23 mouse cellular contexts compared by ENCODE assay signal in the genomic region with DNA sequence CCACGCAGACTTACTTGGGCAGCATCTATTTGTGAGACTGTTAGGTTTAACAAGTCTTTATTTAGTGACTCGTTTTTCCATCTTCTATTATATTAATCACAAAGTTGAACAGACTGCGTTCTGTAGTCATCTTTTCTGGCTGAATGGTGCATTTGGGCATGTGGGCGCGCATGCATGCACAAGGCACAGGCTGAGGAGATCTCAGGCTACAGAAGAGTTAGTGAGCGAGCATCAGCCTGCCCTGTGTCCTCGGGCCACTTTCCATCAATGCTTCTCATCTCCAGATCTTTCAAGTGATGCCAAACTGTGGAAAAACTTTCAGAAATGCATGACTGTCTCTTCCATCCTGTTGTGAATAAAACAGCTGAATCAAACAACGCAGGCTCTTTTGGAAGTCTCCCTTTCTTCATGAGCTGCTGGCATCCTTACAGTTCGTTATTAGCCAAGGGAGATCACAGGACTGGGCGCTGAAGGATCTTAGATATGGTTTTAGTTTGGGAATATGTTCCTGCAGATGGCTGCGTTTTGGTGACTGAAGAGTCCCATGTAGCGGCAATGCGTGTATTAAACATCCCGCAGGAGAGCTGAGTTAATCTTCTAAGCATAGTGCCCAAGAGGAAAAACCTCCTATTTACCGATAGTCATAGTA.
DNase-seq lines count a peak whose midpoint lies in the region; ATAC-seq lines count a peak whose summit lies in the region.
"Had no signal": no experiment of that assay in that cellular context is flagged by ENCODE, and none has a peak within 500 bp of the region (broad histone marks: within the 10 kb centered on the region; RNA-seq: fewer than 3 reads in every experiment).

No protein-coding gene starts in this region.

- H3K9me3 ChIP-seq in heart, embryonic 12.5 days (replicated peaks): no peaks in the 10 kb centered on the region
- H3K9me3 ChIP-seq: kidney, embryonic 15.5 days; midbrain, embryonic 10.5 days; neural tube, embryonic 13.5 days; stomach, embryonic 15.5 days had no signal

- H3K27ac ChIP-seq in heart, embryonic 12.5 days (ENCODE audit: poor library complexity, severe bottlenecking): no peak overlapping the region
- H3K27ac ChIP-seq: kidney, embryonic 15.5 days; midbrain, embryonic 10.5 days; neural tube, embryonic 13.5 days; stomach, embryonic 15.5 days had no signal

- no peaks in the 10 kb centered on the region for H3K36me3 ChIP-seq in heart, embryonic 12.5 days
- H3K36me3 ChIP-seq: kidney, embryonic 15.5 days; midbrain, embryonic 10.5 days; neural tube, embryonic 13.5 days; stomach, embryonic 15.5 days had no signal

- H3K9ac ChIP-seq in heart, embryonic 12.5 days: no peak overlapping the region
- H3K9ac ChIP-seq: kidney, embryonic 15.5 days; neural tube, embryonic 13.5 days; stomach, embryonic 15.5 days had no signal

- H3K4me3 ChIP-seq in heart, embryonic 12.5 days: no peak overlapping the region
- H3K4me3 ChIP-seq: kidney, embryonic 15.5 days; midbrain, embryonic 10.5 days; myocyte; neural tube, embryonic 13.5 days; stomach, embryonic 15.5 days had no signal

- 90% methylated on average over 15 of the region's 15 CpGs for WGBS in heart, embryonic 12.5 days

- H3K4me2 ChIP-seq in heart, embryonic 12.5 days: no peak overlapping the region
- H3K4me2 ChIP-seq: kidney, embryonic 15.5 days; neural tube, embryonic 13.5 days; stomach, embryonic 15.5 days had no signal

- no peaks in the 10 kb centered on the region; the same call in 1 of the 2 replicates for H3K4me1 ChIP-seq in heart, embryonic 12.5 days (replicated peaks)
- H3K4me1 ChIP-seq: kidney, embryonic 15.5 days; stomach, embryonic 15.5 days had no signal

- intact Hi-C loops in left cerebral cortex, postnatal 4 days (cut with DNase I): no loop called here

- peak; percentile 41 for DNase-seq in adrenal gland, adult 2 months
- no peak for DNase-seq in adrenal gland, postnatal 14 days
- peak; percentile 78 for DNase-seq in heart, adult 11 months
- peak; percentile 15 for DNase-seq in left cerebral cortex, postnatal 4 days
- no peak for DNase-seq in left cerebral cortex, adult 18-20 months (ENCODE audit: low spot score in 2 of 2)
- peak; percentile 79 for DNase-seq in layer of hippocampus, adult 9-11 months
- DNase-seq in kidney, postnatal 14 days: no peak
- DNase-seq: cerebellum, adult 18-20 months; cerebellum, postnatal 25 days; gastrocnemius, postnatal 36 days; kidney, postnatal 4 days; right cerebral cortex, adult 18-20 months; thymus, adult 18-20 months; thymus, postnatal 36 days had no signal

- no peak for ATAC-seq in heart, embryonic 12.5 days (ENCODE audit: insufficient number of reproducible peaks, low FRiP score)
- ATAC-seq: hindbrain, embryonic 16.5 days; intestine, embryonic 16.5 days; midbrain, embryonic 16.5 days had no signal

- H3K27me3 ChIP-seq in heart, embryonic 12.5 days (replicated peaks): no peaks in the 10 kb centered on the region
- H3K27me3 ChIP-seq: kidney, embryonic 15.5 days; neural tube, embryonic 13.5 days; stomach, embryonic 15.5 days had no signal

Comparison
In these comparisons a context has a peak if more than half of its experiments do, and no peak if none do; other contexts are left out.
1. DNase-seq: peak in adrenal gland, adult 2 months (single experiment), heart, adult 11 months (single experiment), left cerebral cortex, postnatal 4 days (single experiment) and layer of hippocampus, adult 9-11 months (single experiment); none in adrenal gland, postnatal 14 days (single experiment), left cerebral cortex, adult 18-20 months (0 of 2) and kidney, postnatal 14 days (single experiment).